Mouse (Mus musculus) left cerebral cortex, postnatal 10 days (tissue): ENCODE measurements at regions not wholly inside any gene's neighbourhood (a gene's known extent, or its start where the extent isn't known, plus 50 kb on each side); places are given as distances from the start of the nearest gene placed in this dataset.

ENCODE experiments used
- DNase-seq, 2 experiments: peaks; one replicate each; pipeline ENCODE4 v3.0.0; 2021 to 2022; ENCODE audit warnings: low spot score in 2 of 2, mixed read lengths in 1 of 2; ENCODE audit errors: extremely low spot score in 1 of 2
- intact Hi-C: fragments of 180-260 bp; cut with DNase I; formaldehyde crosslinking; loops from one replicate; pipeline ENCODE4 v1.15.1; 2025

- DNase-seq, result no peak
- intact Hi-C loops, result no loop called here
Measured at GRCm38 (mm10) chr6:135433753-135434152, 71.4 kb downstream of the Emp1 start.

- DNase-seq, result no peak
- intact Hi-C loops, result loop anchor here (5.0 kb wide), 1 partner anchor 736 kb away; the partner anchor contains the start of gene Grin2b
Measured at GRCm38 (mm10) chr6:135436315-135436714, 74.0 kb downstream of the Emp1 start.

- intact Hi-C loops, result loop anchor here (5.0 kb wide), 1 partner anchor 734 kb away; the partner anchor contains the start of gene Grin2b
Measured at GRCm38 (mm10) chr6:135438271-135438670, 75.9 kb downstream of the Emp1 start.

GRCm38 (mm10) chr6:135441126-135441871 is 79.0 kb downstream of the Emp1 start:
- DNase-seq, result peak; percentile 47 to 61
- intact Hi-C loops, result loop anchor here (5.0 to 10.0 kb wide), 2 partner anchors 386 to 454 kb away; no protein-coding TSS in a partner anchor

More at GRCm38 (mm10) chr6:135438271-135438670, 75.9 kb downstream of the Emp1 start:
- no peak for DNase-seq

- intact Hi-C loops, result loop anchor here (5.0 to 10.0 kb wide), 3 partner anchors 193 to 450 kb away; no protein-coding TSS in a partner anchor
- peak; percentile 93 to 94 for DNase-seq
Measured at GRCm38 (mm10) chr6:135444661-135445060, 82.3 kb downstream of the Emp1 start.

- intact Hi-C loops, result loop anchor here (5.0 to 10.0 kb wide), 2 partner anchors 192 to 450 kb away; no protein-coding TSS in a partner anchor
- peak in 1 of 2 experiments; percentile 21 for DNase-seq
Measured at GRCm38 (mm10) chr6:135445070-135445469, 82.7 kb downstream of the Emp1 start.

GRCm38 (mm10) chr6:135447801-135448200 is 85.5 kb downstream of the Emp1 start:
- no peak for DNase-seq
- intact Hi-C loops, result loop anchor here (5.0 to 10.0 kb wide), 2 partner anchors 190 to 447 kb away; no protein-coding TSS in a partner anchor

- DNase-seq, result no peak
- intact Hi-C loops, result loop anchor here (5.0 to 10.0 kb wide), 2 partner anchors 188 to 446 kb away; no protein-coding TSS in a partner anchor
Measured at GRCm38 (mm10) chr6:135449228-135449627, 86.9 kb downstream of the Emp1 start.

GRCm38 (mm10) chr6:135450573-135450972 is 88.2 kb downstream of the Emp1 start:
- no peak for DNase-seq
- intact Hi-C loops, result no loop called here

- DNase-seq, result no peak
- intact Hi-C loops, result no loop called here
Measured at GRCm38 (mm10) chr6:135451165-135451797, 88.9 kb downstream of the Emp1 start.

- intact Hi-C loops, result no loop called here
- DNase-seq, result no peak
Measured at GRCm38 (mm10) chr6:135453041-135453440, 90.7 kb downstream of the Emp1 start.

GRCm38 (mm10) chr6:135472495-135472894 is 110.2 kb downstream of the Emp1 start:
- no peak for DNase-seq
- intact Hi-C loops, result no loop called here

GRCm38 (mm10) chr6:135473146-135473545 is 110.8 kb downstream of the Emp1 start:
- intact Hi-C loops, result no loop called here

GRCm38 (mm10) chr6:135488795-135489194 is 126.5 kb downstream of the Emp1 start:
- DNase-seq, result no peak
- intact Hi-C loops, result no loop called here

More at GRCm38 (mm10) chr6:135473146-135473545, 110.8 kb downstream of the Emp1 start:
- DNase-seq, result no peak

- no peak for DNase-seq
- intact Hi-C loops, result no loop called here
Measured at GRCm38 (mm10) chr6:135493983-135494382, 131.6 kb downstream of the Emp1 start.

GRCm38 (mm10) chr6:135495841-135496240 is 133.5 kb downstream of the Emp1 start:
- intact Hi-C loops, result no loop called here
- DNase-seq, result no peak

GRCm38 (mm10) chr6:135498592-135498991 is 136.2 kb downstream of the Emp1 start:
- no peak for DNase-seq
- intact Hi-C loops, result no loop called here

- no peak for DNase-seq
Measured at GRCm38 (mm10) chr6:135500381-135500780, 138.0 kb downstream of the Emp1 start.

GRCm38 (mm10) chr6:135501791-135502190 is 139.4 kb downstream of the Emp1 start:
- intact Hi-C loops, result no loop called here

More at GRCm38 (mm10) chr6:135500381-135500780, 138.0 kb downstream of the Emp1 start:
- intact Hi-C loops, result no loop called here

GRCm38 (mm10) chr6:135502405-135502804 is 140.1 kb downstream of the Emp1 start:
- intact Hi-C loops, result no loop called here

More at GRCm38 (mm10) chr6:135501791-135502190, 139.4 kb downstream of the Emp1 start:
- DNase-seq, result no peak

More at GRCm38 (mm10) chr6:135502405-135502804, 140.1 kb downstream of the Emp1 start:
- no peak for DNase-seq
